Mouse (Mus musculus): ENCODE data around the gene Scd1. TPM values are rescaled to one million over a fixed set of nuclear protein-coding genes. Genes with fewer than 3 reads are reported as not detected.

The Scd1 gene
- polyA plus RNA-seq, 1 experiment from 2014 or later: 25.5 TPM

GRCm38 (mm10) chr19:44363529-44363928 lies 44.1 kb downstream of the Scd1 start:
- H3K4me1 ChIP-seq (ENCODE audit: control insufficient read depth, low read depth, low read length): no peaks in the 10 kb centered on the region; the same call in 1 of the 2 replicates
- ATAC-seq (ENCODE audit: low read depth): peak; percentile 37; the same call in 1 of the 2 replicates
- no peaks in the 10 kb centered on the region for H3K9me3 ChIP-seq (replicated peaks; ENCODE audit: control insufficient read depth, low read length)
- H3K9ac ChIP-seq (ENCODE audit: low read depth, low read length): no peak overlapping the region
- no peak overlapping the region for H3K4me2 ChIP-seq (ENCODE audit: low read depth, low read length)
- no peak overlapping the region for H3K4me3 ChIP-seq (ENCODE audit: low read depth, low read length)
- no peaks in the 10 kb centered on the region for H3K27me3 ChIP-seq (ENCODE audit: control insufficient read depth, insufficient read depth, low read depth, low read length)
- 8% methylated on average over 13 of the region's 13 CpGs for WGBS (ENCODE audit: insufficient replicate concordance)
- no peak overlapping the region for H3K27ac ChIP-seq (ENCODE audit: low read length)
- no peaks in the 10 kb centered on the region for H3K36me3 ChIP-seq (ENCODE audit: control insufficient read depth, insufficient read depth)

GRCm38 (mm10) chr19:44358700-44359099 lies 49.0 kb downstream of the Scd1 start:
- H3K4me2 ChIP-seq (ENCODE audit: low read depth, low read length): no peak overlapping the region
- H3K27ac ChIP-seq (ENCODE audit: low read length): no peak overlapping the region
- no peaks in the 10 kb centered on the region; the same call in 1 of the 2 replicates for H3K4me1 ChIP-seq (ENCODE audit: control insufficient read depth, low read depth, low read length)
- H3K27me3 ChIP-seq (ENCODE audit: control insufficient read depth, insufficient read depth, low read depth, low read length): no peaks in the 10 kb centered on the region
- no peak for ATAC-seq (ENCODE audit: low read depth)
- H3K9me3 ChIP-seq (replicated peaks; ENCODE audit: control insufficient read depth, low read length): no peaks in the 10 kb centered on the region
- WGBS (ENCODE audit: insufficient replicate concordance): 72% methylated on average over 8 of the region's 8 CpGs
- no peak overlapping the region for H3K9ac ChIP-seq (ENCODE audit: low read depth, low read length)
- no peak overlapping the region for H3K4me3 ChIP-seq (ENCODE audit: low read depth, low read length)
- H3K36me3 ChIP-seq (ENCODE audit: control insufficient read depth, insufficient read depth): no peaks in the 10 kb centered on the region

- H3K4me1 ChIP-seq (ENCODE audit: control insufficient read depth, low read depth, low read length): no peaks in the 10 kb centered on the region
- no peak for ATAC-seq (ENCODE audit: low read depth)
- no peak overlapping the region for H3K4me2 ChIP-seq (ENCODE audit: low read depth, low read length)
- no peaks in the 10 kb centered on the region for H3K36me3 ChIP-seq (ENCODE audit: control insufficient read depth, insufficient read depth)
- H3K4me3 ChIP-seq (ENCODE audit: low read depth, low read length): no peak overlapping the region
- H3K27me3 ChIP-seq (ENCODE audit: control insufficient read depth, insufficient read depth, low read depth, low read length): no peaks in the 10 kb centered on the region
- H3K27ac ChIP-seq (ENCODE audit: low read length): no peak overlapping the region
- no peak overlapping the region for H3K9ac ChIP-seq (ENCODE audit: low read depth, low read length)
- no peaks in the 10 kb centered on the region for H3K9me3 ChIP-seq (replicated peaks; ENCODE audit: control insufficient read depth, low read length)
- WGBS (ENCODE audit: insufficient replicate concordance): 60% methylated on average over 7 of the region's 7 CpGs
These were observed 55.9 kb downstream of the Scd1 start for GRCm38 (mm10) chr19:44351756-44352155.

- no peak overlapping the region for H3K27ac ChIP-seq (ENCODE audit: low read length)
- H3K9ac ChIP-seq (ENCODE audit: low read depth, low read length): no peak overlapping the region
- 58% methylated on average over 8 of the region's 8 CpGs for WGBS (ENCODE audit: insufficient replicate concordance)
- ATAC-seq (ENCODE audit: low read depth): no peak
- no peaks in the 10 kb centered on the region for H3K36me3 ChIP-seq (ENCODE audit: control insufficient read depth, insufficient read depth)
- H3K27me3 ChIP-seq (ENCODE audit: control insufficient read depth, insufficient read depth, low read depth, low read length): no peaks in the 10 kb centered on the region
- H3K4me1 ChIP-seq (ENCODE audit: control insufficient read depth, low read depth, low read length): no peaks in the 10 kb centered on the region
- no peak overlapping the region for H3K4me3 ChIP-seq (ENCODE audit: low read depth, low read length)
- no peak overlapping the region for H3K4me2 ChIP-seq (ENCODE audit: low read depth, low read length)
- H3K9me3 ChIP-seq (replicated peaks; ENCODE audit: control insufficient read depth, low read length): no peaks in the 10 kb centered on the region
These were observed 58.0 kb downstream of the Scd1 start for GRCm38 (mm10) chr19:44349689-44350088.

Other genes starting within 250 kb of the Scd1 start
- not detected in 2 replicates for gene Pkd2l1, start 215.4 kb downstream of the Scd1 start, polyA plus RNA-seq (2015; fragmentation: Nextera tagmentation; extraction: Ambion mirVana)
- 0.04 TPM in 1 of 2 replicates, not detected in the other for gene Scd3, start 204.6 kb downstream of the Scd1 start, polyA plus RNA-seq (2015; fragmentation: Nextera tagmentation; extraction: Ambion mirVana)
- gene Scd2, start 114.2 kb downstream of the Scd1 start, polyA plus RNA-seq (2015; fragmentation: Nextera tagmentation; extraction: Ambion mirVana): 131 and 147 TPM in 2 replicates
- gene Scd4, start 74.8 kb downstream of the Scd1 start, polyA plus RNA-seq (2015; fragmentation: Nextera tagmentation; extraction: Ambion mirVana): 0.04 and 0.07 TPM in 2 replicates
- not detected in 2 replicates for gene Wnt8b, start 85.6 kb upstream of the Scd1 start, polyA plus RNA-seq (2015; fragmentation: Nextera tagmentation; extraction: Ambion mirVana)
- gene Sec31b, start 138.0 kb upstream of the Scd1 start, polyA plus RNA-seq (2015; fragmentation: Nextera tagmentation; extraction: Ambion mirVana): 0.32 and 0.51 TPM in 2 replicates
- gene Gm20538, start 145.0 kb upstream of the Scd1 start, polyA plus RNA-seq (2015; fragmentation: Nextera tagmentation; extraction: Ambion mirVana): not detected in 2 replicates
- 282 and 291 TPM in 2 replicates for gene Ndufb8, start 147.6 kb upstream of the Scd1 start, polyA plus RNA-seq (2015; fragmentation: Nextera tagmentation; extraction: Ambion mirVana)
- 11.2 and 11.3 TPM in 2 replicates for gene Hif1an, start 155.0 kb upstream of the Scd1 start, polyA plus RNA-seq (2015; fragmentation: Nextera tagmentation; extraction: Ambion mirVana)

Data from liver, embryonic 16.5 days (tissue).